Mouse (Mus musculus) myocyte (in vitro differentiated cells): ENCODE measurements around the gene Npm3.
A peak's percentile ranks its signal among the peaks of the same experiment; 100 is the strongest.

Experiments used
- CEBPB ChIP-seq: IDR thresholded peaks from 2 replicates; pipeline ENCODE4 v1.6.1; 2011; ENCODE audit warnings: mild to moderate bottlenecking, moderate library complexity; ENCODE audit not compliant: poor library complexity, insufficient read depth, severe bottlenecking
- MAX ChIP-seq: IDR thresholded peaks from one replicate; pipeline ENCODE4 v1.6.1; 2011; ENCODE audit warnings: low read depth, mild to moderate bottlenecking, control low read depth
- MYOD1 ChIP-seq, 3 experiments: IDR thresholded peaks; one replicate each; pipeline ENCODE4 v1.6.1; 2011; ENCODE audit warnings: control low read depth in 2 of 3, low read depth in 2 of 3, mild to moderate bottlenecking in 2 of 3, moderate library complexity in 1 of 3; ENCODE audit not compliant: insufficient read length in 2 of 3, control insufficient read depth in 1 of 3
- POLR2A ChIP-seq: IDR thresholded peaks from one replicate; pipeline ENCODE4 v1.6.1; 2011; ENCODE audit warnings: low read depth, mild to moderate bottlenecking, control low read depth, moderate library complexity; ENCODE audit not compliant: insufficient read length
- TCF3 ChIP-seq: IDR thresholded peaks from one replicate; pipeline ENCODE4 v1.6.1; 2011; ENCODE audit warnings: low read depth, control low read depth; ENCODE audit not compliant: insufficient read length
- USF1 ChIP-seq: IDR thresholded peaks from one replicate; pipeline ENCODE4 v1.6.1; 2011; ENCODE audit warnings: low read depth, mild to moderate bottlenecking, control low read depth, moderate library complexity

DNA sequence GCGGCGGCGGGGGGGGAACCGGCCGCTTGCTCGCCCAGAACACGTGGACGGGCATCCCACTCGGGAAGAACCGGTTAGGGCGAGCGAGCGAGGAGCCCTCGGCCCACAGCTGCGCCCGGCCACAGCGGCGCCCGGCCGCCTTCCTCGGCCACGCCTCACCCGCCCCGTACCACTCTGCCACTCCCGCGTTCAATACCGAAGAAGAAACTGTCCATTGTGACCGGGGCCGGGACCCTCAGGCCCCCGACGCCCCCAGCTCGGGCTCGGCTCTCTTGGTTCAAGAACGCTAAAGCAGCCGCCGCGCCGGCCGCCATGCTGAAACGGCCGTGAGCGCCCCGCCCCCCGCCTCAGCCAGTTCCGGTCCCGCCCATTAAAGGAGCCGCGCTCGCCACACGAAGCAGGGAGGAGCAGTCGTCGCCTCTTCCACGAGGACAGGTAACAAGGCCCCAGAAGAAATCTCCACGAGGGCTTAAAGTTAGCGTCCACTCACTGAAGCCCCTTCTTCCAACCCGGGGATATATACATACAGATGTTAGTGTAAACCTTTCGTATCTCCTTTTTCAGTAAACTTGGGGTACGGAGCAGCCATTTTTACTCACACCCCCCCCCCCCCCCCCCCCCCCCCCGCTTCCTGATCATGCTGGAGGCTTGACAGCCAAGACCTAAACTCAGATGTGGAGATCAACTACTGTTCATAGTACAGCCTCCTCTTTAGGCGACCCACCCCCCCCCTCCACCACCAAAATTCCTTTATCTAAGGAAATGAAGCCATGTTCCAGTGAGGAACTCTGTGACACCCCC is at the start of gene Npm3:
- peak in 1 of 3 experiments; percentile 23 for TF ChIP-seq MYOD1 (IDR thresholded peaks at IDR 0.05; ENCODE audit: control insufficient read depth in 1 of 3, insufficient read length in 2 of 3, low read depth in 2 of 3)
- peak; percentile 51 for TF ChIP-seq POLR2A
- no peak for TF ChIP-seq USF1
- no peak for TF ChIP-seq MAX
- no peak for TF ChIP-seq CEBPB
- no peak for TF ChIP-seq TCF3
